In genomic region chr8:95426781-95427281, GRCm38 (mm10) we compare ENCODE assay signal across 8 mouse cellular contexts. TPM values are rescaled to one million over a fixed set of nuclear protein-coding genes. Genes with fewer than 3 reads are reported as not detected.
DNase-seq lines count a peak whose midpoint lies in the region; ATAC-seq lines count a peak whose summit lies in the region.

No protein-coding gene starts in this region.

- peaks cover 33% of the 10 kb centered on the region for H3K4me1 ChIP-seq in limb, embryonic 12.5 days (replicated peaks)
- H3K4me1 ChIP-seq in limb, embryonic 10.5 days: peaks cover 17% of the 10 kb centered on the region
- H3K4me1 ChIP-seq in embryonic facial prominence, embryonic 14.5 days (ENCODE audit: control insufficient read depth, insufficient read depth, low read length): peaks cover 32% of the 10 kb centered on the region
- peaks cover 53% of the 10 kb centered on the region for H3K4me1 ChIP-seq in hindbrain, embryonic 14.5 days (replicated peaks; ENCODE audit: control insufficient read depth, insufficient read depth, low read length)

- no peaks in the 10 kb centered on the region for H3K9me3 ChIP-seq in limb, embryonic 12.5 days
- no peaks in the 10 kb centered on the region for H3K9me3 ChIP-seq in limb, embryonic 10.5 days (replicated peaks)
- H3K9me3 ChIP-seq in embryonic facial prominence, embryonic 14.5 days (ENCODE audit: control insufficient read depth, low read length): no peaks in the 10 kb centered on the region
- H3K9me3 ChIP-seq in hindbrain, embryonic 14.5 days (ENCODE audit: control insufficient read depth, low read length): no peaks in the 10 kb centered on the region

- peak overlapping the region; percentile 73; the same call in 1 of the 2 replicates for H3K27ac ChIP-seq in limb, embryonic 12.5 days
- no peak overlapping the region for H3K27ac ChIP-seq in limb, embryonic 10.5 days
- H3K27ac ChIP-seq in embryonic facial prominence, embryonic 14.5 days (replicated peaks; ENCODE audit: low read depth, low read length): peak overlapping the region; percentile 84
- H3K27ac ChIP-seq in hindbrain, embryonic 14.5 days: peak overlapping the region; percentile 75

- H3K27me3 ChIP-seq in limb, embryonic 12.5 days: no peaks in the 10 kb centered on the region
- no peaks in the 10 kb centered on the region for H3K27me3 ChIP-seq in limb, embryonic 10.5 days (ENCODE audit: low read depth, poor library complexity, severe bottlenecking)
- H3K27me3 ChIP-seq in embryonic facial prominence, embryonic 14.5 days (replicated peaks; ENCODE audit: control insufficient read depth, insufficient read depth, low read length): no peaks in the 10 kb centered on the region
- no peaks in the 10 kb centered on the region for H3K27me3 ChIP-seq in hindbrain, embryonic 14.5 days (ENCODE audit: control insufficient read depth, insufficient read depth, low read length)

- ATAC-seq in limb, embryonic 12.5 days (ENCODE audit: insufficient number of reproducible peaks, insufficient read depth, low FRiP score, low TSS enrichment, low read depth): no peak
- ATAC-seq in embryonic facial prominence, embryonic 14.5 days (ENCODE audit: low read depth): peak; percentile 76
- peak; percentile 61; the same call in 1 of the 2 replicates for ATAC-seq in hindbrain, embryonic 14.5 days (ENCODE audit: low FRiP score)
- ATAC-seq in inflammation-experienced regulatory T-cells, adult 6 months: no peak

- no peak overlapping the region for H3K9ac ChIP-seq in limb, embryonic 12.5 days (replicated peaks)
- H3K9ac ChIP-seq in embryonic facial prominence, embryonic 14.5 days (ENCODE audit: low read depth, low read length): no peak overlapping the region
- H3K9ac ChIP-seq in hindbrain, embryonic 14.5 days: no peak overlapping the region

- no peak overlapping the region for H3K4me2 ChIP-seq in limb, embryonic 12.5 days
- H3K4me2 ChIP-seq in embryonic facial prominence, embryonic 14.5 days (ENCODE audit: low read depth, low read length): peak overlapping the region; percentile 29; the same call in 1 of the 2 replicates
- peak overlapping the region; percentile 4; the same call in 1 of the 2 replicates for H3K4me2 ChIP-seq in hindbrain, embryonic 14.5 days (replicated peaks)

- peaks cover 22% of the 10 kb centered on the region for H3K36me3 ChIP-seq in limb, embryonic 12.5 days
- peaks cover 38% of the 10 kb centered on the region for H3K36me3 ChIP-seq in limb, embryonic 10.5 days
- H3K36me3 ChIP-seq in embryonic facial prominence, embryonic 14.5 days (ENCODE audit: control insufficient read depth, insufficient read depth, low read length): peaks cover 25% of the 10 kb centered on the region
- H3K36me3 ChIP-seq in hindbrain, embryonic 14.5 days (replicated peaks; ENCODE audit: control insufficient read depth, insufficient read depth): peaks cover 18% of the 10 kb centered on the region

- no peak overlapping the region for H3K4me3 ChIP-seq in limb, embryonic 12.5 days (replicated peaks)
- no peak overlapping the region for H3K4me3 ChIP-seq in limb, embryonic 10.5 days
- no peak overlapping the region for H3K4me3 ChIP-seq in embryonic facial prominence, embryonic 14.5 days (ENCODE audit: low read depth, low read length)
- H3K4me3 ChIP-seq in hindbrain, embryonic 14.5 days (replicated peaks; ENCODE audit: low read length): no peak overlapping the region

- WGBS in limb, embryonic 12.5 days: 75% methylated on average over 2 of the region's 2 CpGs
- 94% methylated on average over 2 of the region's 2 CpGs for WGBS in limb, embryonic 10.5 days
- 50% methylated on average over 2 of the region's 2 CpGs for WGBS in embryonic facial prominence, embryonic 14.5 days
- WGBS in hindbrain, embryonic 14.5 days: 39% methylated on average over 2 of the region's 2 CpGs

- no peak for DNase-seq in limb, embryonic 10.5 days (ENCODE audit: low spot score)
- peak; percentile 90 for DNase-seq in embryonic facial prominence, embryonic 14.5 days (ENCODE audit: low spot score)
- peak; percentile 77 for DNase-seq in hindbrain, embryonic 14.5 days (ENCODE audit: low spot score)
- DNase-seq in lung, postnatal 14 days: peak; percentile 22
- DNase-seq in layer of hippocampus, postnatal 36 days: no peak
- DNase-seq in thymus, postnatal 10 days (ENCODE audit: low spot score in 2 of 2): no peak

RNA-seq across cellular contexts. Expression of gene Cfap20, which starts 7.8 kb away (rescaled TPM):
- polyA plus RNA-seq in limb, embryonic 12.5 days (2016; fragmentation: Nextera tagmentation; extraction: Ambion mirVana): 136 and 144 TPM in 2 replicates
- polyA plus RNA-seq in limb, embryonic 10.5 days (2016; fragmentation: Nextera tagmentation; extraction: Ambion mirVana): 134 and 143 TPM in 2 replicates
- 150 and 152 TPM in 2 replicates for polyA plus RNA-seq in embryonic facial prominence, embryonic 14.5 days (2014; fragmentation: Nextera tagmentation; extraction: Ambion mirVana)
- 128 and 139 TPM in 2 replicates for polyA plus RNA-seq in hindbrain, embryonic 14.5 days (2014; fragmentation: Nextera tagmentation; extraction: Ambion mirVana)
- polyA plus RNA-seq in inflammation-experienced regulatory T-cells, adult 6 months (2017; shearing (Covaris generic)): 10 to 100 TPM; 55.7 to 72.2 (median 70.1) TPM
- 10 to 100 TPM; 55.4 to 63.9 TPM for total RNA-seq in layer of hippocampus, postnatal 36 days (2021)

Comparison
In these comparisons a context has a peak if more than half of its experiments do, and no peak if none do; other contexts are left out.
1. ATAC-seq: peak in embryonic facial prominence, embryonic 14.5 days (single experiment) and hindbrain, embryonic 14.5 days (single experiment); none in limb, embryonic 12.5 days (single experiment) and inflammation-experienced regulatory T-cells, adult 6 months (single experiment).
2. DNase-seq: peak in embryonic facial prominence, embryonic 14.5 days (single experiment), hindbrain, embryonic 14.5 days (single experiment) and lung, postnatal 14 days (single experiment); none in limb, embryonic 10.5 days (single experiment), layer of hippocampus, postnatal 36 days (0 of 2) and thymus, postnatal 10 days (0 of 2).